8 mouse cellular contexts compared by ENCODE assay signal in the genomic region with DNA sequence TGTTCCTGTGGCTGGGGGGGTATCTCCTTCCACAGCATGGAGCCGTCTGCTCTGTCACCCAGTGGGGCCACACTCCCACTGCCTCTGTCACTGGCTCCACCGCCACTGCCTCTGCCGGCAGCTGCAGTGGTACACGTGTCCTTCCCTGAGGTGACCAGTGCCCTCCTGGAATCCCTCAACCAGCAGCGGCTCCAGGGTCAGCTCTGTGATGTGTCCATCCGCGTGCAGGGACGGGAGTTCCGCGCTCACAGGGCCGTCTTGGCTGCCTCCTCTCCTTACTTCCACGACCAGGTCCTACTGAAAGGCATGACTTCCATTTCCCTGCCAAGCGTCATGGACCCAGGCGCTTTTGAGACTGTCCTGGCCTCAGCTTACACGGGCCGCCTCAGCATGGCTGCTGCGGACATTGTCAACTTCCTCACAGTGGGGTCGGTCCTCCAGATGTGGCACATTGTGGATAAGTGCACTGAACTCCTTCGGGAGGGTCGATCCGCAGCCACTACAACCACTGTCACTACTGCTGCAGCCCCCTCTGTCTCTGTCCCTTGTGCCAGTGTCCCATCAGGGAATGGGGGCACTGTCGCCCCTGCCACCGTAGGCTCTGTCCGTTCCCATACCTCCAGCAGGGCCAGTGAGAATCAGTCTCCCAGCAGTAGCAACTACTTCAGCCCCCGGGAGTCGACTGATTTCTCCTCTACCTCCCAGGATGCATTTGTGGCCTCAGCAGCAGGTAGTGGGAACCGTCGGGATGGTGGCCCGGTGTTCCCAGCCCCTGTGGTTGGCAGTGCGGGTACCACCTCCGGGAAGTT. TPM values are rescaled to one million over a fixed set of nuclear protein-coding genes. Genes with fewer than 3 reads are reported as not detected.
DNase-seq lines count a peak whose midpoint lies in the region; ATAC-seq and TF ChIP-seq lines count a peak whose summit lies in the region.

No protein-coding gene starts in this region.

- no peaks in the 10 kb centered on the region for H3K9me3 ChIP-seq in neural tube, embryonic 15.5 days (replicated peaks)

- H3K4me1 ChIP-seq in embryonic fibroblast, embryonic 13.5 days (ENCODE audit: control insufficient read depth, insufficient read depth, low read length), result peaks cover 3% of the 10 kb centered on the region; the same call in 1 of the 2 replicates
- H3K4me1 ChIP-seq in neural tube, embryonic 15.5 days, result peaks cover 72% of the 10 kb centered on the region

- peaks cover 37% of the 10 kb centered on the region for H3K36me3 ChIP-seq in C2C12 (ENCODE audit: control insufficient read depth, insufficient read depth)
- peaks cover 33% of the 10 kb centered on the region for H3K36me3 ChIP-seq in neural tube, embryonic 15.5 days

- ATAC-seq in neural tube, embryonic 15.5 days (ENCODE audit: low FRiP score), result no peak

- H3K27ac ChIP-seq in gastrocnemius, adult 2 months, result peak overlapping the region; percentile 87
- no peak overlapping the region for H3K27ac ChIP-seq in embryonic fibroblast, embryonic 13.5 days (ENCODE audit: insufficient read depth, low read length)
- H3K27ac ChIP-seq in neural tube, embryonic 15.5 days (replicated peaks), result no peak overlapping the region

- no peak for DNase-seq in gastrocnemius, adult 2 months
- no peak for DNase-seq in gastrocnemius, adult 8-10 months (ENCODE audit: low spot score in 2 of 2)
- DNase-seq in kidney, postnatal 10 days, result peak; percentile 42
- DNase-seq in layer of hippocampus, postnatal 36 days, result no peak
- no peak for DNase-seq in right cerebral cortex, postnatal 36 days (ENCODE audit: low spot score in 2 of 2)

- H3K79me2 ChIP-seq in C2C12 (ENCODE audit: control insufficient read depth, insufficient read depth), result peaks cover 49% of the 10 kb centered on the region

- H3K27me3 ChIP-seq in C2C12 (ENCODE audit: control insufficient read depth, insufficient read depth, insufficient read length), result no peaks in the 10 kb centered on the region
- no peaks in the 10 kb centered on the region for H3K27me3 ChIP-seq in neural tube, embryonic 15.5 days (replicated peaks)

- 75% methylated on average over 31 of the region's 31 CpGs for WGBS in neural tube, embryonic 15.5 days

- intact Hi-C loops in gastrocnemius, adult 2 months (cut with DNase I), result no loop called here

- peak overlapping the region; percentile 82 for H3K4me3 ChIP-seq in gastrocnemius, adult 2 months
- H3K4me3 ChIP-seq in C2C12 (ENCODE audit: insufficient read depth, poor library complexity, severe bottlenecking), result peak overlapping the region; percentile 46
- peak overlapping the region; percentile 69 for H3K4me3 ChIP-seq in embryonic fibroblast, embryonic 13.5 days (ENCODE audit: insufficient read depth, low read length)
- H3K4me3 ChIP-seq in neural tube, embryonic 15.5 days (replicated peaks), result peak overlapping the region; percentile 54

- no peak for TF ChIP-seq POLR2A in embryonic fibroblast, embryonic 13.5 days (IDR thresholded peaks at IDR 0.05; ENCODE audit: low read depth, low read length)

- peak overlapping the region; percentile 79 for H3K4me2 ChIP-seq in neural tube, embryonic 15.5 days

- TF ChIP-seq CTCF in gastrocnemius, adult 2 months (IDR thresholded peaks at IDR 0.05), result no peak
- TF ChIP-seq CTCF in C2C12 (IDR thresholded peaks at IDR 0.05; ENCODE audit: control insufficient read depth, insufficient read depth, insufficient read length), result no peak
- TF ChIP-seq CTCF in embryonic fibroblast, embryonic 13.5 days (IDR thresholded peaks at IDR 0.05; ENCODE audit: borderline replicate concordance, insufficient read depth, low read length), result no peak

- H3K79me3 ChIP-seq in C2C12 (ENCODE audit: low read depth), result peaks cover 2% of the 10 kb centered on the region

- H3K9ac ChIP-seq in neural tube, embryonic 15.5 days (replicated peaks), result peak overlapping the region; percentile 49; the same call in 1 of the 2 replicates

- H3ac ChIP-seq in C2C12 (ENCODE audit: control insufficient read depth, insufficient read length, low read depth), result peak overlapping the region; percentile 50

TF ChIP-seq in C2C12, 6 proteins besides CTCF, POLR2A, EP300 and RAD21:
- TF ChIP-seq MYOG (IDR thresholded peaks at IDR 0.05; ENCODE audit: control insufficient read depth, extremely low read depth, insufficient read length) (no peak), MAX (IDR thresholded peaks at IDR 0.05) (no peak), MYOD1 (IDR thresholded peaks at IDR 0.05; ENCODE audit: control insufficient read depth, insufficient read length, low read depth) (no peak), CEBPB (IDR thresholded peaks at IDR 0.05; ENCODE audit: low read depth) (no peak), FOSL1 (IDR thresholded peaks at IDR 0.05; ENCODE audit: insufficient read depth, low read length, poor library complexity, severe bottlenecking) (no peak), USF1 (IDR thresholded peaks at IDR 0.05; ENCODE audit: low read depth) (no peak)

RNA-seq across cellular contexts. Expression of a gene that starts 1.3 kb away (rescaled TPM):
- total RNA-seq in gastrocnemius, adult 2 months (2021), result 10 to 100 TPM; 14.5 to 14.8 TPM
- total RNA-seq in gastrocnemius, adult 8-10 months (2022), result 10 to 100 TPM; 14.5 to 18.7 (median 17.1) TPM
- polyA plus RNA-seq in C2C12 (2012; fragmentation: generic; extraction: Trizol), result 30.3 TPM
- polyA plus RNA-seq in embryonic fibroblast, embryonic 13.5 days (2011; ENCODE audit: insufficient read length, low read depth, missing spikeins), result 20.3 and 22.2 TPM in 2 replicates
- polyA plus RNA-seq in neural tube, embryonic 15.5 days (2015; fragmentation: Nextera tagmentation; extraction: Ambion mirVana), result 13.7 and 15.8 TPM in 2 replicates
- total RNA-seq in layer of hippocampus, postnatal 36 days (2021), result 10 to 100 TPM; 26.9 to 30.8 TPM

RNA-seq across cellular contexts. Expression of a gene that starts 1.4 kb away (rescaled TPM):
- 10 to 100 TPM; 34.0 to 44.4 TPM for total RNA-seq in gastrocnemius, adult 2 months (2021)
- total RNA-seq in gastrocnemius, adult 8-10 months (2022), result 10 to 100 TPM; 35.3 to 41.1 (median 38.3) TPM
- polyA plus RNA-seq in C2C12 (2012; fragmentation: generic; extraction: Trizol), result 30.5 TPM
- 61.4 and 91.2 TPM in 2 replicates for polyA plus RNA-seq in embryonic fibroblast, embryonic 13.5 days (2011; ENCODE audit: insufficient read length, low read depth, missing spikeins)
- 35.3 and 51.3 TPM in 2 replicates for polyA plus RNA-seq in neural tube, embryonic 15.5 days (2015; fragmentation: Nextera tagmentation; extraction: Ambion mirVana)
- total RNA-seq in layer of hippocampus, postnatal 36 days (2021), result 10 to 100 TPM; 32.5 to 38.9 TPM

RNA-seq across cellular contexts. Expression of a gene that starts 7.8 kb away (rescaled TPM):
- total RNA-seq in gastrocnemius, adult 2 months (2021), result 10 to 100 TPM; 13.3 to 13.9 TPM
- 10 to 100 TPM; 14.1 to 18.5 (median 16.1) TPM for total RNA-seq in gastrocnemius, adult 8-10 months (2022)
- 19.3 TPM for polyA plus RNA-seq in C2C12 (2012; fragmentation: generic; extraction: Trizol)
- 23.3 and 26.6 TPM in 2 replicates for polyA plus RNA-seq in embryonic fibroblast, embryonic 13.5 days (2011; ENCODE audit: insufficient read length, low read depth, missing spikeins)
- polyA plus RNA-seq in neural tube, embryonic 15.5 days (2015; fragmentation: Nextera tagmentation; extraction: Ambion mirVana), result 50.7 and 58.5 TPM in 2 replicates
- total RNA-seq in layer of hippocampus, postnatal 36 days (2021), result 10 to 100 TPM; 25.4 to 33.0 TPM

RNA-seq across cellular contexts. Expression of a gene that starts 12.1 kb away (rescaled TPM):
- total RNA-seq in gastrocnemius, adult 2 months (2021), result not detected
- not detected for total RNA-seq in gastrocnemius, adult 8-10 months (2022)
- not detected for polyA plus RNA-seq in C2C12 (2012; fragmentation: generic; extraction: Trizol)
- polyA plus RNA-seq in embryonic fibroblast, embryonic 13.5 days (2011; ENCODE audit: insufficient read length, low read depth, missing spikeins), result not detected in 2 replicates
- 0.93 and 1.2 TPM in 2 replicates for polyA plus RNA-seq in neural tube, embryonic 15.5 days (2015; fragmentation: Nextera tagmentation; extraction: Ambion mirVana)
- not detected for total RNA-seq in layer of hippocampus, postnatal 36 days (2021)

RNA-seq across cellular contexts. Expression of a gene that starts 12.3 kb away (rescaled TPM):
- 10 to 100 TPM; 31.4 to 34.0 TPM for total RNA-seq in gastrocnemius, adult 2 months (2021)
- 10 to 100 TPM; 20.3 to 26.3 (median 23.6) TPM for total RNA-seq in gastrocnemius, adult 8-10 months (2022)
- 31.7 TPM for polyA plus RNA-seq in C2C12 (2012; fragmentation: generic; extraction: Trizol)
- polyA plus RNA-seq in embryonic fibroblast, embryonic 13.5 days (2011; ENCODE audit: insufficient read length, low read depth, missing spikeins), result 36.1 and 45.1 TPM in 2 replicates
- 56.8 and 58.8 TPM in 2 replicates for polyA plus RNA-seq in neural tube, embryonic 15.5 days (2015; fragmentation: Nextera tagmentation; extraction: Ambion mirVana)
- total RNA-seq in layer of hippocampus, postnatal 36 days (2021), result 10 to 100 TPM; 66.4 to 79.8 TPM
